Mouse (Mus musculus): ENCODE results near the gene Ninj2.

DNA sequence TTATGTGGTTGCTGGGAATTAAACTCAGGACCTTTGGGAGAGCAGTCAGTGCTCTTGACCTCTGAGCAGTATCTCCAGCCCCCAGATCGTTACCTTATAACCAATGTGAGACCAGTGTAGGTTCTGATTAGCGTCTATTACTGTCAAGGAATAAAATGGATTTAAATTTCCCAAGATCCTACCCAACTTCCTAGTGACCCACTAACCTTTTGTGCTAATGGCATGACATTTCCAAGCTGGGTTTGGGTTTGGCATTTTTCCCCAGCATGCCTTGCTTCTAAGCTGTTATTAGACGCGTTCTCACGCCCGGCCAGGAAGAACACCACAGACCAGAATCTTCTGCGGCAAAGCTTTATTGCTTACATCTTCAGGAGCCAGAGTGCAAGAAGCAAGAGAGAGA is 34.2 kb downstream of the Ninj2 start:
- no peak for TF ChIP-seq POLR2A (IDR thresholded peaks at IDR 0.05; ENCODE audit: borderline replicate concordance, extremely low read depth, low read depth, low read length)
- no peak for TF ChIP-seq CTCF (IDR thresholded peaks at IDR 0.05; ENCODE audit: insufficient read depth, low read length)

All from lung, adult 2 months (tissue).